Mouse (Mus musculus): ENCODE results near the gene Cd52. TPM values are rescaled to one million over a fixed set of nuclear protein-coding genes. Genes with fewer than 3 reads are reported as not detected.

The Cd52 gene
- total RNA-seq, 2 experiments from 2014 or later: 3.6 to 4.5 TPM

GRCm38 (mm10) chr4:134120192-134120805 lies 25.4 kb upstream of the Cd52 start:
- intact Hi-C loops (cut with DNase I): loop anchor here (5.0 kb wide), 1 partner anchor 83 kb away; no protein-coding TSS in a partner anchor
- no peak for DNase-seq (ENCODE audit: low spot score)

GRCm38 (mm10) chr4:134119644-134120043 lies 24.8 kb upstream of the Cd52 start:
- intact Hi-C loops (cut with DNase I): loop anchor here (5.0 kb wide), 1 partner anchor 82 kb away; no protein-coding TSS in a partner anchor

GRCm38 (mm10) chr4:134119042-134119441 lies 24.2 kb upstream of the Cd52 start:
- intact Hi-C loops (cut with DNase I): no loop called here
- no peak for DNase-seq (ENCODE audit: low spot score)

More at GRCm38 (mm10) chr4:134119644-134120043, 24.8 kb upstream of the Cd52 start:
- DNase-seq (ENCODE audit: low spot score): no peak

- intact Hi-C loops (cut with DNase I): no loop called here
- DNase-seq (ENCODE audit: low spot score): no peak
These were observed 23.4 kb upstream of the Cd52 start for GRCm38 (mm10) chr4:134118126-134118800.

GRCm38 (mm10) chr4:134117012-134117411 lies 22.1 kb upstream of the Cd52 start:
- intact Hi-C loops (cut with DNase I): no loop called here
- no peak for DNase-seq (ENCODE audit: low spot score)

- intact Hi-C loops (cut with DNase I): no loop called here
- no peak for DNase-seq (ENCODE audit: low spot score)
These were observed 21.6 kb upstream of the Cd52 start for GRCm38 (mm10) chr4:134116501-134116900.

GRCm38 (mm10) chr4:134115215-134116144 lies 20.6 kb upstream of the Cd52 start:
- DNase-seq (ENCODE audit: low spot score): no peak
- intact Hi-C loops (cut with DNase I): no loop called here

GRCm38 (mm10) chr4:134114038-134114437 lies 19.2 kb upstream of the Cd52 start:
- DNase-seq (ENCODE audit: low spot score): no peak
- intact Hi-C loops (cut with DNase I): no loop called here

GRCm38 (mm10) chr4:134113356-134113994 lies 18.6 kb upstream of the Cd52 start:
- no peak for DNase-seq (ENCODE audit: low spot score)
- intact Hi-C loops (cut with DNase I): no loop called here

GRCm38 (mm10) chr4:134112403-134112802 lies 17.5 kb upstream of the Cd52 start:
- DNase-seq (ENCODE audit: low spot score): no peak

GRCm38 (mm10) chr4:134110653-134111052 lies 15.8 kb upstream of the Cd52 start:
- intact Hi-C loops (cut with DNase I): no loop called here
- DNase-seq (ENCODE audit: low spot score): no peak

More at GRCm38 (mm10) chr4:134112403-134112802, 17.5 kb upstream of the Cd52 start:
- intact Hi-C loops (cut with DNase I): no loop called here

GRCm38 (mm10) chr4:134108196-134108595 lies 13.3 kb upstream of the Cd52 start:
- intact Hi-C loops (cut with DNase I): no loop called here
- no peak for DNase-seq (ENCODE audit: low spot score)

- intact Hi-C loops (cut with DNase I): no loop called here
- no peak for DNase-seq (ENCODE audit: low spot score)
These were observed 12.8 kb upstream of the Cd52 start for GRCm38 (mm10) chr4:134107730-134108129.

- DNase-seq (ENCODE audit: low spot score): no peak
These were observed 11.2 kb upstream of the Cd52 start for GRCm38 (mm10) chr4:134106105-134106504.

GRCm38 (mm10) chr4:134102742-134103119 lies 7.8 kb upstream of the Cd52 start:
- DNase-seq (ENCODE audit: low spot score): no peak
- intact Hi-C loops (cut with DNase I): no loop called here

More at GRCm38 (mm10) chr4:134106105-134106504, 11.2 kb upstream of the Cd52 start:
- intact Hi-C loops (cut with DNase I): no loop called here

- peak; percentile 75 for DNase-seq (ENCODE audit: low spot score)
- intact Hi-C loops (cut with DNase I): no loop called here
These were observed 7.3 kb upstream of the Cd52 start, which contains the start of gene Ubxn11 for GRCm38 (mm10) chr4:134101979-134102741. Gene Ubxn11 (plus strand): TSS chr4:134102570.

- no peak for DNase-seq (ENCODE audit: low spot score)
- intact Hi-C loops (cut with DNase I): no loop called here
These were observed 5.4 kb upstream of the Cd52 start for GRCm38 (mm10) chr4:134100245-134100644.

- DNase-seq (ENCODE audit: low spot score): peak; percentile 24
- intact Hi-C loops (cut with DNase I): no loop called here
These were observed 3.7 kb upstream of the Cd52 start for GRCm38 (mm10) chr4:134098628-134099027.

GRCm38 (mm10) chr4:134097015-134097608 lies 2.2 kb upstream of the Cd52 start:
- intact Hi-C loops (cut with DNase I): no loop called here
- no peak for DNase-seq (ENCODE audit: low spot score)

All from heart, postnatal 25 days (tissue).